Mouse (Mus musculus) lung, postnatal 0 days (tissue): ENCODE results near the gene Dlg2.

Source experiments
- CTCF ChIP-seq: IDR thresholded peaks from 2 replicates; pipeline ENCODE4 v1.5.1; 2016; ENCODE audit warnings: antibody characterized with exemption, mild to moderate bottlenecking
- EP300 ChIP-seq: IDR thresholded peaks from 2 replicates; pipeline ENCODE4 v1.6.1; 2016; ENCODE audit warnings: antibody characterized with exemption, mild to moderate bottlenecking, control low read depth

DNA sequence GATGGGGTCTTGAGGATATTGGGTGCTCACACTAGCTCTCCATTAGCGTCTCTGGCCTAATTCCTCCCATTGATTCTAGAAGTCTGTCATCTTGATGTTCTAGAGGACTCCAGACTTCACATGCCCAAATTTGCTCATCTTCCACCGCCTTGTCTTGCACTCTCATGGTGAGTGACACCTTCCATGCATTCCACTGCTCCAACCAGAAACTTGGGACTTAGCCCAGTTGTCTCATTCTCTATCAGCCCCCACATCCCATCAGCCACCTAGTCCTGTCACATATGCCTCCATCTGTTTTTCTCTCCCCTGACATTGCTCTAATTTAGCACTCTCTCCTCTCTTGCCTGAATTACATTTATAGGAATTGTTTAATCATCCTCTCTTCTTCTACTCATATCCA, 938.3 kb downstream of the Dlg2 start:
- no peak for TF ChIP-seq CTCF
- TF ChIP-seq EP300, result no peak
